Mouse (Mus musculus) right cerebral cortex, postnatal 25 days (tissue): Measurements from ENCODE around the gene Flywch2.
"Not testable (repeated sequence)": the region's sequence is repeated elsewhere in the genome, so short reads cannot be mapped to it uniquely, and the experiment has no call there.

Experiments used
- DNase-seq: peaks from one replicate; pipeline ENCODE4 v3.0.0; 2022

Flywch2 gene

GRCm38 (mm10) chr17:23790269-23791078, 4.6 kb upstream of the Flywch2 start, which contains the start of gene Srrm2:
Srrm2 (plus strand) TSS chr17:23790532.
- DNase-seq: peak; percentile 67

GRCm38 (mm10) chr17:23789749-23790268, 3.9 kb upstream of the Flywch2 start:
- DNase-seq: no peak

GRCm38 (mm10) chr17:23788973-23789372, 3.1 kb upstream of the Flywch2 start:
- no peak for DNase-seq

- DNase-seq: no peak
Measured at GRCm38 (mm10) chr17:23786510-23786931, 640 bp upstream of the Flywch2 start.

- DNase-seq: no peak
Measured at GRCm38 (mm10) chr17:23783352-23783751, 2.5 kb downstream of the Flywch2 start.

GRCm38 (mm10) chr17:23778447-23778846, 7.4 kb downstream of the Flywch2 start:
- DNase-seq: no peak

GRCm38 (mm10) chr17:23777141-23777540, 8.7 kb downstream of the Flywch2 start:
- DNase-seq: no peak

- DNase-seq: no peak
Measured at GRCm38 (mm10) chr17:23776216-23776615, 9.7 kb downstream of the Flywch2 start.

- DNase-seq: peak; percentile 76
Measured at GRCm38 (mm10) chr17:23774090-23774489, 11.8 kb downstream of the Flywch2 start.

GRCm38 (mm10) chr17:23773676-23774075, 12.2 kb downstream of the Flywch2 start:
- no peak for DNase-seq

- not testable (repeated sequence) for DNase-seq
Measured at GRCm38 (mm10) chr17:23772219-23772556, 13.7 kb downstream of the Flywch2 start.

- peak; percentile 97 for DNase-seq
Measured at GRCm38 (mm10) chr17:23771284-23772218, 14.3 kb downstream of the Flywch2 start, which contains the start of gene Flywch1. Flywch1 (minus strand) TSS chr17:23771602.

GRCm38 (mm10) chr17:23770896-23771283, 15.0 kb downstream of the Flywch2 start:
- DNase-seq: peak; percentile 30

- DNase-seq: no peak
Measured at GRCm38 (mm10) chr17:23770493-23770892, 15.4 kb downstream of the Flywch2 start.

GRCm38 (mm10) chr17:23762976-23763375, 22.9 kb downstream of the Flywch2 start:
- DNase-seq: no peak

GRCm38 (mm10) chr17:23761155-23761554, 24.7 kb downstream of the Flywch2 start:
- no peak for DNase-seq

GRCm38 (mm10) chr17:23760231-23760630, 25.6 kb downstream of the Flywch2 start:
- DNase-seq: no peak

GRCm38 (mm10) chr17:23758801-23759200, 27.1 kb downstream of the Flywch2 start:
- no peak for DNase-seq

GRCm38 (mm10) chr17:23757581-23757980, 28.3 kb downstream of the Flywch2 start:
- DNase-seq: no peak

- no peak for DNase-seq
Measured at GRCm38 (mm10) chr17:23755689-23756088, 30.2 kb downstream of the Flywch2 start.

- no peak for DNase-seq
Measured at GRCm38 (mm10) chr17:23749400-23750191, 36.3 kb downstream of the Flywch2 start.

- DNase-seq: peak; percentile 50
Measured at GRCm38 (mm10) chr17:23748631-23749391, 37.1 kb downstream of the Flywch2 start.
